Mouse (Mus musculus) stomach, postnatal 0 days (tissue): ENCODE results near the gene Tceanc2.

Experiments used
- CTCF ChIP-seq: IDR thresholded peaks from 2 replicates; pipeline ENCODE4 v1.5.1; 2016; ENCODE audit warnings: antibody characterized with exemption, low read depth, mild to moderate bottlenecking, moderate library complexity
- EP300 ChIP-seq: optimal IDR thresholded peaks from 2 replicates; pipeline ENCODE3; 2016; ENCODE audit warnings: antibody characterized with exemption

GRCm38 (mm10) chr4:107096043-107096442, 82.9 kb downstream of the Tceanc2 start:
- TF ChIP-seq CTCF (no peak), EP300 (no peak)
